Mouse (Mus musculus) mature B cell (primary cell): ENCODE data around the gene Trf.
"Not testable (repeated sequence)": the region's sequence is repeated elsewhere in the genome, so short reads cannot be mapped to it uniquely, and the experiment has no call there.

Experiments used
- in situ Hi-C: fragments of 300-500 bp; cut with MboI; formaldehyde crosslinking; loops from 2 replicates; pipeline ENCODE4 v1.14.3; 2019

Gene Trf

GRCm38 (mm10) chr9:103224721-103225120 lies 5.5 kb downstream of the Trf start:
- in situ Hi-C loops, result no loop called here

GRCm38 (mm10) chr9:103214281-103214680 lies 16.0 kb downstream of the Trf start:
- in situ Hi-C loops, result no loop called here

GRCm38 (mm10) chr9:103213631-103214030 lies 16.6 kb downstream of the Trf start:
- in situ Hi-C loops, result no loop called here

DNA sequence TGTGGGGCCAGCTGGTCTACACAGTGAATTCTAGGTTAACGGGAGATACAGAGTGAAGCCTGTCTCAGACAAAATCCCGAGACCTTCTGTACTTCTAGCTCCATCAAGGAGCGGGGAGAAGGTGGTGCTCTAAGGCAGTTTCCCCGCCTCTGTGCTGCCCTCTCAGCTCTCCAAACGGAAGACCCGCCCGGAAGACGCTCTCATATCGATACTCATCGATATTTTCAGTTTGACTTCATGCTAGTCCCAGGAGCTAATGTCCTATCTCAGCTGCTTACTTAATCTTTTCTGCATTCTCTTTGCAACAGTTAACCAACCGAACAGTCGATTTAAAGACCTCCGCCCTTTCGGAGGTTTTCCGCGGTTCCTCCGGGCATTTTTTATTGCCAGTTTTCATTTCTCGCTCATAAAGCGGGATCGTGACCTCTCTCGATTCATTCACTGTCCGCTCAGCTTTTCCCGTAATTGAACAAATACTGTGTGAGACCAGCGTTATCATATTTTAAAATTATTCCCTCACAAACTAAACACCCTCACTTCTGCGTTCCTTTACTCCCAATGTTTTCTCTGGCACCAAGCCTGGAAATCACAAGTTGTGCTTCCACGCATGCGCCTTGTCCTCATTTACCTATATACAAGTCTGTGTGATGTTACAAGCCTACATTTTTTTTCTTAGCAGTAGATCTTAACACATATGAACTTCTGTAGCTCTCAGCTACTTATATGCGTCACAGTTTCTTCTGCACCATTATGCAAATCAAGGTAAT lies 17.4 kb downstream of the Trf start:
- in situ Hi-C loops, result no loop called here

DNA sequence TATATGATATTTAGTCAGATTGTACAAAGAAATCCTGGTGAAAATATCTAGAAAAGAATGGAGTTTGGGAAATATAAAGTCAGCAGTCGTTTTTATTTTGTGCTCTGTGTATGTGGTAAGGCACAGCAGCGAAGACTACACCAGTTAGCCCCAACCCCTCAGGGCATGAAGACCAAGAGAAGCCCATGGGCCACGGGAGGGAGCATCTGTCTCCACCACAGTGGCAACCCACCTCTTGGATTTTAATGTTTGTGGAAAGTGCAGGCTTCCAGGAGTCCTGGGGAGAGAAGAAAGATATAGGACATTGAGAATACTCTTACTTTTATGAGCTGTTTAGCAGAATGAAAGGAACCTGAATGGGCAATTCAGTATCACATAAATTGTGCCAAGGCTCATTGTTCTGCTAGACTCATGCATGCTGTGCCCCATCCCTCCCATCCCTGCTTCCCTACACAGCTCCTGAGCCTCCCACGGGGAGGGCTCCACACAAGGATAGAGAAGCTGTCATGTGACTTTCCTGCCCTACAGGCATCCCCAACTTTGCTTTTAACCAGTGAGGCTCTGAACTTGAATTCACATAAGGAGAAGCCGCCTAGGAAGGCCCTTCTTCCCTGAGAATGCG lies 21.3 kb downstream of the Trf start:
- in situ Hi-C loops, result loop anchor here (10.0 kb wide), 1 partner anchor 96 kb away; the partner anchor contains the start of genes 1300017J02Rik and Topbp1

DNA sequence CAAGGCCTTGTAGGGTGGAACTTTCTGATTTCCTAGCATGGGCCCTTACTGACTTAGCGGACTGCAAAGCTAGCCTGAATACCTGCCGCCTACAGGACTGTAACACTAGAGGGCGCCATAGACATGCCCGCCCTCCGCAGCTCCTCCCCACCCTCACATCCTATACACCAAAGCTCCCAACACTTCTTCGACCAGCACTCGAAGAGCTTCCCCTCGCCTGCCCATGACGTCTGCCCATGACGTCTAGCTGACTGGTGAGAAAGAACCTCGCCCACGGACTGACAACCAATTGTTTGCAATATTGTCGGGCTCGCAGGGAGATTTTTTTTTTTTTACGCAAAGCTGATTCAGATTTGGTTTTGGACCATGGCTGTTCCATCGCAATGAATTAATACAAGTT lies 22.4 kb downstream of the Trf start:
- in situ Hi-C loops, result loop anchor here (10.0 kb wide), 1 partner anchor 97 kb away; the partner anchor contains the start of genes 1300017J02Rik and Topbp1

DNA sequence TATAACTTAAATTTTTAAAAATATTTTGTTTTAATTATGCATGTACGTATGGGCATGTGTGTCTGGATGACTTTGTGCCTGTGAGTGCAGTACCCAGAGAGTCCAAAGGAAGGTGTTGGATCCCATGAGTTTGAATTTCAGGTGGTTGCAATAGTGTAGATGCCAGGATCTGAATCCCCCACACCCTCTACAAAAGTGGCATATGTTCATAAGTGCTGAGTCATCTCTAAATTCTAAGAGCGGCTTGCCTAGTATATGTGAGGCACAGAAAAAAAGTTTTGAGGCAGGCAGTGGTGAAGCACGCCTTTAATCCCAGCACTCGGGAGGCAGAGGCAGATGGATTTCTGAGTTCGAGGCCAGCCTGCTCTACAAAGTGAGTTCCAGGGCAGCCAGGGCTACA lies 24.5 kb downstream of the Trf start:
- in situ Hi-C loops, result loop anchor here (10.0 kb wide), 1 partner anchor 99 kb away; the partner anchor contains the start of genes 1300017J02Rik and Topbp1

- in situ Hi-C loops, result loop anchor here (10.0 kb wide), 1 partner anchor 103 kb away; the partner anchor contains the start of genes 1300017J02Rik and Topbp1
Observed at GRCm38 (mm10) chr9:103201561-103202260, 28.5 kb downstream of the Trf start, which contains the start of gene Srprb. Gene Srprb, minus strand, starts transcription at chr9:103202137.

DNA sequence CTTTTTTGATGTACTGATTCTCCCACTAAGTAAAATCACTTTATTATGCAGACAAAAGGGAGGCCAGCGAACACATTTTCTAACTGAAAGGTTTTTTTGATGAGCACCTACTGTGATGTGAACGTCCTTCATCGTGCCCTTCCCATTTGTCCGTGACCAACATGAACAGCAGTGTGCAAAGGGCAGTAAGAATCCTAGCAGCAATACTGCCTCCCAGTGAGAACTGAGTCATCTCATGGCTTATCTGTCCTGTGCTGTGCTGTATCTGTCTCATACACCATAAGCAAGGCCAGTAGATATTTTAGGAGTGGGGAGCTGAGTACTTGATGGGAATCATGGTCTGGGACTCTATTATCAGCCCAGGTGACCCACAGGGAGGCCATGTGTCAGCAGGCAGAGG lies 41.8 kb downstream of the Trf start:
- in situ Hi-C loops, result no loop called here

- in situ Hi-C loops, result no loop called here
Observed at GRCm38 (mm10) chr9:103186747-103187146, 43.5 kb downstream of the Trf start.

GRCm38 (mm10) chr9:103185946-103186345 lies 44.3 kb downstream of the Trf start:
- in situ Hi-C loops, result no loop called here

DNA sequence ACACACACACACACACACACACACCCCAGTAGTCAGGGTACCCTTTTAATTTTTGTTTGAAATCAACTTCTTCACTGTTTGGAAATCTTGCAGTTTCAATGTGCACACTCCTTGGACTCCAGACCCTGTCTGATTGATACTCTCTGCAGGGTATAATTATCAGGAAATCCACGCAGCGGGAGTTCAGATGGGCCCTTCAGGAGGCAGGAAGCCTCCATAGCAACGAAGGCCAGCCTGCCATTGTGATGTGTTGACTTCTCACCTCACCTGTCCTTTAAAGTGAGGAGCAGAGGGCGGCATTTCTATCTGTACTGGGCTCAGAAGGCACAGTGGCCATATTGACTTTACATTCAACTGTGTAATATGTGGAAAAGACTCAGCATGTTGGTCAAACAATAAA lies 45.4 kb downstream of the Trf start:
- in situ Hi-C loops, result no loop called here

- in situ Hi-C loops, result no loop called here
Observed at GRCm38 (mm10) chr9:103181886-103182285, 48.4 kb downstream of the Trf start.

GRCm38 (mm10) chr9:103180807-103181565 lies 49.3 kb downstream of the Trf start:
- in situ Hi-C loops, result no loop called here

GRCm38 (mm10) chr9:103180303-103180702 lies 49.9 kb downstream of the Trf start:
- in situ Hi-C loops, result no loop called here

DNA sequence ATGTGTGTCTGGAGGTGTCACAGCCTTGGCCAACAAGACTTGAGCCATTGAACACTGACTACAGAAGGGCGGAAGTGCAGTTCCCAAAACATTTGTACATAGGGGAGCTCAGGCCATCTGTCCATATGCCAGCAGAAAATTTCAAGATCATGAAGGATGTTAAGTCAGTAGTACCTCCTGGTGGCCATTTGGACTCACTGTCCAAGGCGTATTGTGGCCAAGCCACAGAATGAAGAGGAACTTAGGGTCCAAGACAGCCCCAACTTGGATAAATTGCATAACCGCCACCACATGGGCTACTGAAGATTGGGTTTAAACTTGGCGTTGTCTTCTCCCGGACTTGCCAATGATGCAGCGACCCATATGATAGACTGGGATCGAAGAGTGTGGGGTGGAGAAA lies 54.6 kb downstream of the Trf start:
- in situ Hi-C loops, result no loop called here

DNA sequence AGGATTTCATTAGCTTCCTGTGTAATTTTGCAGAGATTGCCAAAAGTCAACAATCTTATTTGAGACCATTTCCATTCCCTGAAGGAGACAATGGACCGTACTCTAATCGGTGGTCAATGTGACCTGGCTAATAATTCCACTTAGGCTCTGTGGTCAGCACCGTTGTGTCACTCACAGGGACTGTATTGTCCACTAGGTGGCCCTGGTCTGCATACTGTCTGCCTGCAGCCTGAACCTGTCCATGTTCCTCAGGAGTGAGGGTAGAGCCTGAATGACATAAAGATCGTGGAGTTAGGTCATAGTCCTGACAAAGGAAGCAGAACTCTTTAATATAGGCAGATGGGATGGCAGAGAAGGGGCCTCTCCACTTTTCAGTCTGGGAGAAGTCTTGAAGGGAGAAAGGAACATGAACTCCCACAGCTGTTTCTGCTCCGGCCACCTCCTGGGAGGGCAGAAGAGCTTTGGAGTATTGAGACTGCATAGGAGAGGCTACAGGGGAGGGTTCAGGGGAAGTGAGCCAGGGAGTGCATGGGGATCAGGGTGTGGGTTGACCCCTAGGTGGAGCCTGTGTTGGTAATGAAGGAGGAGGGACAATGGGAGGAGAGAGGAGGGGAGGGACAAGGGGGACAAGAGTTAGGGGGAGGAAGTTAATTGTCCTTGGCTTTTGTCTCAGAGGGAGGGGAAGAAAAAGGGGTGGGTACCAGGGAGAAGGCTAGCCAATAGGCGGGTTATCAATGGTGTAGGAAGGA lies 55.3 kb downstream of the Trf start:
- in situ Hi-C loops, result no loop called here

GRCm38 (mm10) chr9:103168771-103169170 lies 61.5 kb downstream of the Trf start:
- in situ Hi-C loops, result no loop called here

- in situ Hi-C loops, result no loop called here
Observed at GRCm38 (mm10) chr9:103168046-103168445, 62.2 kb downstream of the Trf start.

- in situ Hi-C loops, result no loop called here
Observed at GRCm38 (mm10) chr9:103163806-103164205, 66.4 kb downstream of the Trf start.

GRCm38 (mm10) chr9:103155158-103155557 lies 75.1 kb downstream of the Trf start:
- in situ Hi-C loops, result not testable (repeated sequence)
